Mouse (Mus musculus) cerebellum, adult 9-10 months (tissue): Measurements from ENCODE around the gene Baz2a.
"Not testable (repeated sequence)": the region's sequence is repeated elsewhere in the genome, so short reads cannot be mapped to it uniquely, and the experiment has no call there.

Source experiments
- DNase-seq: peaks from one replicate; pipeline ENCODE4 v3.0.0; 2022

The Baz2a gene

DNA sequence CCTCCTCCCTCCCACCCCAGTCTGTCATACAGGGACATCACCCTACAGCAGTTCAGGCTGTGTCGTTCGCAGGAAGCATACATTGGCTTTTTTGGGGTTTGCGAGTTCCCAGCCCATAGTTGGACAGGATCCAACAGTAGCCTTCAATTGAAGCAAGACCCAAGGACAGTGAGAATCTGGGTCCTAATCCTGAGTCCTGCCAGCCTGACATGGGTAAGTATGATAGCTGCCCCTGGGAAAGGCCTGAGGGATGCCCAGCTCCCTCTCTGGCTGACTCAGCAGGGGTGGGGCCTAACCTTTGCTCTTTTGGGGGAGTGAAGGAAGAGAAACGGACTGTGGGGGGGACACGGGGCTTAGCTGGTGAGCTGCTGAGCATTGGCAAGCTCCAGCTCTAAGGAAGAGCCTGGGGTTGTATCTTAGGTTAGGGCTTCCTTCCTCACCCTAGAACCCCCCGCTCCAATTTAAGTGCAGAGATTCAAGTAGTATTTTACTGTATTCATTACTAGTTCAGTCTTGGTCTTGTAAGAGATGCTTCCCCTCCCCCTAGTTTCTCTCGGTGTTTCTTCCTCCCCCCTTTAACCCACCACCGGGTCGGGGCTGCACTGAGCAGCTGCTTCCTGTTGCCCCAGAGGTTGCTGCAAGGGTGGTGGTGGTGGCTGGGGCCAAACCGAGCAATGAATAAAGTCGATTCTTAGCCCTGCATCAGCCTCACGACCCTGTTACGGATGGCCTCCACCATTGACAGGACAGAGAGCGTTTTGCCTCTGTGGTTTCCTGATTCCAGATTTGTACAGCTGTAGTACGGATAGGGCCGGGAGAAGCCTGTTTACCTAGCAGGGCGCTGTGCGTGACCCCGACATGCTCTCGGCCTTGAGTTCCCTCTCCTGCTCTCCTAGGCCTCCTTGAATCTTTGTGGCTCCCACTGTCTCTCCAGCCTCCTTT lies at the start of gene Baz2a:
Gene Baz2a (plus strand): TSS at position 14 of the 942 bp plus-strand sequence.
- peak; percentile 78 for DNase-seq

DNA sequence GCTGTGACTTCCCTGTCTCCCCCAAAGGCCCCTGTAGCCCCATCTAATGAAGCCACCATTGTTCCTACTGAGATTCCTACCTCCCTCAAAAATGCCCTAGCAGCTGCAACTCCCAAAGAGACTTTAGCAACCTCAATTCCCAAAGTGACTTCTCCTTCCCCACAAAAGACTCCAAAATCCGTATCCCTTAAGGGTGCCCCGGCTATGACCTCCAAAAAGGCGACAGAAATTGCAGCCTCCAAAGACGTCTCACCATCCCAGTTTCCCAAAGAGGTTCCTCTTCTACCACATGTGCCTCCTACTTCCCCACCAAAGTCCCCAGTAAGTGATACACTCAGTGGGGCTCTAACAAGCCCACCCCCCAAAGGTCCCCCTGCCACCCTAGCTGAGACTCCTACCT lies 49.7 kb upstream of the Baz2a start:
- DNase-seq = no peak

DNA sequence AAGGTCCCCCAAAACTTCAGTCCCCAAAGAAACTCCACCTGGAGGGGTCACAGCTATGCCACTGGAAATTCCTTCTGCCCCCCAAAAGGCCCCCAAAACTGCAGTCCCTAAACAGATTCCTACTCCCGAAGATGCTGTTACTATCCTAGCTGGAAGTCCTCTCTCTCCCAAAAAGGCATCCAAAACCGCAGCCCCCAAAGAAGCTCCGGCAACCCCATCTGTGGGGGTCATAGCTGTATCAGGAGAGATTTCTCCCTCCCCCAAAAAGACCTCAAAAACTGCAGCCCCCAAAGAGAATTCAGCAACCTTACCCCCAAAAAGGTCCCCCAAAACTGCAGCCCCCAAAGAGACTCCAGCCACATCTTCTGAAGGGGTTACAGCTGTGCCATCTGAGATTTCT lies 48.9 kb upstream of the Baz2a start:
- DNase-seq = no peak

DNA sequence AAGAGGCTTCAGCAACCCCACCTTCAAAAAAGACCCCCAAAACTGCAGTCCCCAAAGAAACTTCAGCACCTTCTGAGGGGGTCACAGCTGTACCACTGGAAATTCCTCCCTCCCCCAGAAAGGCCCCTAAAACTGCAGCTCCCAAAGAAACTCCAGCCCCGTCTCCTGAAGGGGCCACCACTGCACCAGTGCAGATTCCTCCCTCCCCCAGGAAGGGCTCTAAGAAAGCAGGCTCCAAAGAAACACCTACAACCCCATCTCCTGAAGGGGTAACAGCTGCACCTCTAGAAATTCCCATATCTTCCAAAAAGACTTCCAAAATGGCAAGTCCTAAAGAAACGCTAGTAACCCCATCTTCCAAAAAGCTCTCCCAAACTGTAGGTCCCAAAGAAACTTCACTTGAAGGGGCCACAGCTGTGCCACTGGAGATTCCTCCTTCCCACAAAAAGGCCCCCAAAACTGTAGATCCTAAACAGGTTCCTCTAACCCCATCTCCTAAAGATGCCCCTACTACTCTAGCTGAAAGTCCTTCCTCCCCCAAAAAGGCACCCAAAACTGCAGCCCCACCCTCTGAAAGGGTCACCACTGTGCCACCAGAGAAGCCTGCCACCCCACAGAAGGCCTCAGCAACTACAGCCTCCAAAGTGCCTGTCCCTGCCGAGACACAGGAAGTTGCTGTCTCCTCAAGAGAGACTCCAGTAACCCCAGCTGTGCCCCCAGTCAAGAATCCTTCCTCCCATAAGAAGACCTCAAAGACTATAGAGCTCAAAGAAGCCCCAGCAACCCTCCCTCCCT lies 48.1 kb upstream of the Baz2a start:
- DNase-seq = no peak

DNA sequence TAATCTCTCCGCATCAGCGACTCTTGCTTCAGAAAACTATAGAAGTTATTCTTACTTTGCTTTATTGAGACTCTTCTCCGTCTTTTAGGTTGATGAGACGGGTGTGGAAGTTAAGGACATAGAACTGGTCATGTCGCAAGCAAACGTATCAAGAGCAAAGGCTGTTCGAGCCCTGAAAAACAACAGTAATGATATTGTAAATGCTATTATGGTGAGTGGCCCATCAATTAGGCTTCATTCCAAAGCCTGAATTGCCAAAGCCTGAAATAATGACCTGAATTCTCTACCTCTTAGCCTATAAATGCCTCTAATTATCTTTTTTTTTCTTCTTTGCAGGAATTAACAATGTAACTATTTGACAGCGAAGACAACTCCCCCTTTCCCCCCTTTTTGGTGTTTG lies 43.2 kb upstream of the Baz2a start:
- no peak for DNase-seq

DNA sequence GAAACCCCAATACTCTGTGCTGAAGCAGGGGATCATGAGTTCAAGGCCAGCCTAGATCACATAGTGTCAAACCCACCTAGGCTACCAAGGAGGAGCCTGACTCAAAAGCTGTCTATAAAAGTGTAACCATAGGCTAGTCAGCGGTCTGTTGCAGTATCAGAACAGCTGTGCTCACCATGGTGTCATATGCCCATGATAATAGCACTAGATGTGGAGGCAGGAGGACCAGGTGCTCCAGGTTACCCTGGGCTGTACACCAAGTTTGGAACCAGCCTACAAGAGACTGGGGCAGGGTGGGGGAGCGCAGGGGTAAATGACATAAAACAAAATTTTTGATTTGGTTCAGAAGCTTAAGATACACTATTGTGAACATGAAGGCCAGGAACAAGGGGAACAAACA lies 41.6 kb upstream of the Baz2a start:
- no peak for DNase-seq

DNA sequence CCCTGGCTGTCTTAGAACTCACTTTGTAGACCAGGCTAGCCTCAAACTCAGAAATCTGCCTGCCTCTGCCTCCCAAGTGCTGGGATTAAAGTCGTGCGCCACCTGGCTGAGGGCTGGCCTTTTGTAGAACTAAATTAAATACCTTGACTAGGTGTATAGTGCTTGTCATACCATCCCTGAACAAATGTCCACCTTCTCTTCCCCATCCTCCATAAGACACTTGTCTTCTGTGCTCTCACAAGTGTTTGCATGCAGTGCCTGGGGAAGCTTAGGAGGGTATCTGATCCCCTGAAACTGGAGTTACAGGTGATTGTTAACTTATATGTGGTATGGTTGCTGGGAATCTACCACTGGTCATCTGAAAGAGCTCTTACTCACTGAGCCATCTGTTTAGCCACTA lies 41.0 kb upstream of the Baz2a start:
- no peak for DNase-seq

DNA sequence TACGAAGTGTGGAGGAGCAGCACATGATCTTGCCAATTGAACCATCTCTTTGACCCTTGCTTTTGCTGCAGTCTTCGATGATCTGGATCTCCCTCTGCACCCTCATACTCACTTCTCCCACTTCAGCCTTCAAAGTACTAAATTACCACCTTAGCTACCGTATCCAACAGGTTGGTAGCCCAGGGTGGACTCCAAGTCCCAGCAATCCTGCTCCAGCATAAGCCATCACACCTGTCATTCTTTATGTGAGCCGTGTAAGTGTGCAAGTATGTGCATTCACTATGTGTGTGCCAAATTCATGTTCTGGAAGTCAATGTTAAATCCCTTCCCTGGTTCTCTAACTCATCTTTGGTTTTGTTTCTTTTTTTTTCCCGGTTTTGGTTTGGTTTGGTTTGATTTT lies 39.8 kb upstream of the Baz2a start:
- DNase-seq = no peak

DNA sequence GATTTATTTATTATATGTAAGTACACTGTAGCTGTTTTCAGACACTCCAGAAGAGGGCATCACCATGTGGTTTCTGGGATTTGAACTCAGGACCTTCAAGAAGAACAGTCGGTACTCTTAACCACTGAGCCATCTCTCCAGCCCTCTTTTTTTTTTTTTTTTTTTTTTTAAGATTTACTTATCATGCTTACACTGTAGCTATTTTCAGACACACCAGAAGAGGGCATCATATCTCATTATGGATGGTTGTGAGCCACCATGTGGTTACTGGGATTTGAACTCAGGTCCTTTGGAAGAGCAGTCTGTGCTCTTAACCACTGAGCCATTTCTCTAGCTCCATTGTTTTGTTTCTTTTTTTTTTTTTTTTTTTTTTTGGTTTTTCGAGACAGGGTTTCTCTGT lies 39.2 kb upstream of the Baz2a start:
- not testable (repeated sequence) for DNase-seq

DNA sequence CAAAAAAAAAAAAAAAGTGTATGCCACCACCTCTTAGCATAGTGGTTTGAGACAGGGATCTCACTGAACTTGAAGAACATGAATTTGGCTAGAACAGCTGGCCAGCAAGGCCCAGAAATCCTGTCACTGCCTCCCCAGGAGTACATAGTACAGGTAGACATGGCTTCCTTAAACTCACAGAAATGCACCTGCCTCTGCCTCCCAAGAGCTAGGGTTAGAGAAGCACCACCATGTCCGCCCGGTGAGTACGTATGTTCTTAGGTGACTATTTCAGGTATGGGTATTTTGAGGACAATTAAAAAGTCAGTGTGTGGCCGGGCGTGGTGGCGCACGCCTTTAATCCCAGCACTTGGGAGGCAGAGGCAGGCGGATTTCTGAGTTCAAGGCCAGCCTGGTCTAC lies 38.4 kb upstream of the Baz2a start:
- DNase-seq = no peak

DNA sequence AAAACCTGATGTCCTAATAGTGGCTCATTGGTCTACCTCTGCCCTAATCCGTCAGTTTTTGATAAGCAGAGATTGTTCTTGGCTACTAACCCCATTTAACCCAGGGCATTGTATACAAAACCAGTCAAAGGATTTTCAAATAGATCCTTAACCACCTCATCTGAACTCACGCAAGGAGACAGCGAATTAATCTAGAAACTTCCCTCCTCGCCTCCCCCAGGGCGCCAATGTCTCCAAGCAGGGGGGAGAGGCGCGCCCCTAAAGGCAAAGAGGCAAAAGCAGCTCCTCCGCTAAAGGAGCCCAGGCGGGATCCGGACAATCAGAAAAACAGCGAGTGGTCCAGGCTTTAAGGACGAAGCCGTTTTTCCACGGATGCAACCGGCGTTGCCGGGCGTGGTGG lies 33.2 kb upstream of the Baz2a start:
- no peak for DNase-seq

DNA sequence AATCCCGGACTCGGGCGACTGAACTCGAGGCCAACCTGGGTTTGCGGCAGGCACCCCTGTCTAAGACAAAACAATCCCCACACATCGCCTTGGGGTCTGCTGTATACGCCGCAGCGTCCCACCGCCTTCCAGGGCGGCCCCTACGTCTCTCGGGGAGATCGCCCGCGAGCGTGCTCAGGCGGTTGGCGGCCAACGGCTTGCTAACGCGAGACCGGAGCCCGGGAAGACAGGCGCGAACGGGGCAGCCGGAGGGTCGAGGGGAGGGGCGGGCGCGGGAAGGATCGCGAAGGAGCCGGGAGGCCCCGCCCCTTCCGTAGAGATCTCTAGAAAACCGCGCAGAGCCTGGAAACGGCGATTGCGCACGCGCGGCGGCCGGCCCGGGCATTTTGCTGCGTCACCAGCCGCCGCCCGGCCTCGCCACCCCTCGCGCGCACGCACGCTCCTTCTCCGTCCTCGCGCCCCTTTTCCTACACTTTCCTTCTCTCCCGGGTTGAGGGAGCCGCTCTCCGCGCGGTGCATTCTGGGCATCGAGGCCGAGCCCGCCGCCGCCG lies 32.7 kb upstream of the Baz2a start, which contains the start of gene Ptges3:
Gene Ptges3 (plus strand): TSS at position 354 of the 551 bp plus-strand sequence.
- peak; percentile 97 for DNase-seq

DNA sequence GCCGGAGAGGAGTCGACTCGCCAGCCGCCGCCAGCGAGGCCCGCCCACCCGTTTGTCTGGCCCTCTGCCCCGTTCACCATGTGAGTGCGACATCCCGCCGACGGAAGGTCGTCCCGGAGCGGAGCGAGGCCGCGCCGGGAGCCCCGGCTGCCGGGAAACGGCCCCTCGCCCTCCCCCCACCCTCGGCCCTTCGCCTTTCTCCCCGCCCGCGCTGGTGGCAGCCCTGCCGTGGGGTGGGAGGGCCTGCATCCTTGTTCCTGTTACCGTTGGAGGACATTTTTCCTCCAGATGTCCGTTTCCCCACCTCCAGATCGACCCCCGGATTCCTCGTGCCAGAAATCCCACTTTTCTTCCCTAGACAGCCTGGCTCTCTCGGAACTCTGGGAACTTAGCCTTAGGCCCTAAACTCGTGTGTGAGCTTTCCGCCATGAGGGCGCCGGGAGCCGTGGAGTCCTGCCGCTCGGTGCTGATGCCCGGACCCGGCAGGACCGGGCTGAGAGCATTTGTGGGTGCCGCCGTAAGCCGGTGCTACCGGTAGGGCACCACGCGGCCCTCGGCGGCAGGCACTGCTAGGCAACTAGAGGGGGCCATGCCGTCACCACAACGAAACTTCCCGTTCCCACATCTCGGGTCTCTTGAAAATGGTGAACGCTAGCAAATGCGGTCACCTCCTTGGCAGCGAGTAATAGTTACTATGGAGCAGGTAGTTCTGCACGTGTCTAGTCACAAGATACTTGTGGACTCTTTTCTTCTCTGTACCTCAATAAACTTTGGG lies 32.0 kb upstream of the Baz2a start:
- DNase-seq = no peak

DNA sequence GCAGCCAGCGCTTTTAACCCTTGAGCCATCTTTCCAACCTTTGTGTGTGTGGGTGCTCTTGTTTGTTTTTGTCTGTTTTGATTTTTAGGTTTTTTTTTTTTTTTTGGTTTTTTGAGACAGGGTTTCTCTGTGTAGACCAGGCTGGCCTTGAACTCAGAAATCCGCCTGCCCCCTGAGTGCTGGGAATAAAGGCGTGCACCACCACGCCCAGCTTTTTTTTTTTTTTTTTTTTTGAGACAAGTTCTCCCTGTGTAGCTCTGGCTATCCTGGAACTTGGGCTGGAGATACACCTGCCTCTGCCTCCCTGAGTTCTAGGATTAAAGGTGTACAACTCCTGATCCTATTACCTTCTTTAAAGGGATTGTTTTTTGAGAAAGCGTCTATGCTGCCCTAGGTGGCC lies 30.3 kb upstream of the Baz2a start:
- DNase-seq = no peak

DNA sequence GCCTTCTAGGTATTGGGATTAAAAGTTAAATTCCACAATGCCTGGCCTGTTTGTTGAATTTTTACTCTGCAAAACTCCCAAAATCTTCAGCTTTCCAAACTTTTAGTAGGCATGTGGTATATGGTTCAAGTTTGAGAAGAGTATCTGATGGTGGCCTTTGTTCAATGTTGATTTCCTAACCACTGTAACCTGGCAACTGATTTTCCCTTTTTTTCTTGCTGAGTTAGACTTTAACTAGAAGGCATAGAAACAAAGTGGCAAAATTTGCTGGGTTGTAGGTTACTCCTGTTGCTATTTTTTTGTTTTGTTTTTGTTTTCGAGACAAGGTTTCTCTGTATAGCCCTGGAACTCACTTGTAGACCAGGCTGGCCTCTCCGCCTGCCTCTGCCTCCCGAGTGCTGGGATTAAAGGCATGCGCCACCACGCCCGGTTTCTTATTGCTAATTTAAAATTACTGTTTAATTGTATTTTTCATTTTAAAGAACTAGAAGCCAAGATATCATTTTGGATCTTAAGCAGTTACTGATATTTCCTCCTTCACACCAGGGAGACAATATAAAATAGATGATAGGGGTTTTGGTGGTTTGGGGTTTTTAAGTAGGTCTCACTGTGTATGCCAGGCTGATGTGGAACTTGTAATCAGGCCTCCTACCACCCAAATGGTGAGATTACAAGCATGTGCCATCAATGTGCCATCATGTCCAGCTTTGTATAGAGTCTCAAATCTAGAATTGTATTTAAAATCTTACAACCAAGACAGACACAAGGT lies 29.0 kb upstream of the Baz2a start:
- DNase-seq = no peak

DNA sequence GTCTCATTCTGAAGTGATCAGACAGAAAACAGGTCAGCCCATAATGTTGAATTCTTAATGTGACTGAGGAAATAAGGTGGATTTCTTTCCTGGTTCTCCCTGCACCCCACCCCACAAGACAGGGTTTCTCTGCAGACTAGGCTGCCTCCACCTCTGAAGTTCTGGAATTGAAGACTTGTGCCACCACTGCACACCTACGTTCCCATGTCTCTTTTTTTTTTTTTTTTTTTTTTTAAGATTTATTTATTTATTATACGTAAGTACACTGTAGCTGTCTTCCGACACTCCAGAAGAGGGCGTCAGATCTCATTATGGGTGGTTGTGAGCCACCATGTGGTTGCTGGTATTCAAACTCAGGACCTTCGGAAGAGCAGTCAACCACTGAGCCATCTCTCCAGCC lies 25.3 kb upstream of the Baz2a start:
- DNase-seq = no peak

DNA sequence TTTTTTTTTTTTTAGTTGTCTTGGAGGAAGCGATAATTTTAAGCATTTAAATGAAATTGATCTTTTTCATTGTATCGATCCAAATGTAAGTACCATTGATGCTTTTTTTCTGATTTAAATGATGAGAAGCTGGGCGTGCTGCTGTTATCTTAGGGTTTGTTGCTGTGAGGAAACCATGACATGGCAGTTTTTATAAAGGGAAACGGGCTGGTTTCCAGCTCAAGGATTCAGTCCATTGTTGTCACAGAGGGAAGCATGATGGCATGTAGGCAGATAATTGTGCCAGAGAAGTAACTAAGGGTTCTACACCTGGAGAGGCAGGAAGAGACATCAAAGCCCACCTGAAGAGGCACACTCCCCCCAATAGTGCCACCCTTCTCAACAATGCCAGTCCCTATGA lies 22.2 kb upstream of the Baz2a start:
- DNase-seq = no peak

DNA sequence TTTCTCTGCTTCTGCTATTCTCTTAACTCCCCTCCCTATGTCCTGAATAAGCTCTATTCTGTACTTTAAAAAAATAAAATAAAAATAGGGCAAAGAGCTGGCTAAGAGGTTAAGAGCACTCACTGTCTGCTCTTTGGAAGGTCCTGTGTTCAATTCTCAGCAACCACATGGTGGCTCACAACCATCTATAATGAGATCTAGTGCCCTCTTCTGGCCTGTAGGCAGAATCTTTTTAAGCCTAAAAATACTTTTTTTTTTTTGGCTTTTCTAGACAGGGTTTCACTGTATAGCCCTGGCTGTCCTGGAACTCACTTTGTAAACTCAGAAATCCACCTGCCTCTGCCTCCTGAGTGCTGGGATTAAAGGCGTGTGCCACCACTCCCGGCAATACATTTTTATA lies 20.9 kb upstream of the Baz2a start:
- DNase-seq = not testable (repeated sequence)

DNA sequence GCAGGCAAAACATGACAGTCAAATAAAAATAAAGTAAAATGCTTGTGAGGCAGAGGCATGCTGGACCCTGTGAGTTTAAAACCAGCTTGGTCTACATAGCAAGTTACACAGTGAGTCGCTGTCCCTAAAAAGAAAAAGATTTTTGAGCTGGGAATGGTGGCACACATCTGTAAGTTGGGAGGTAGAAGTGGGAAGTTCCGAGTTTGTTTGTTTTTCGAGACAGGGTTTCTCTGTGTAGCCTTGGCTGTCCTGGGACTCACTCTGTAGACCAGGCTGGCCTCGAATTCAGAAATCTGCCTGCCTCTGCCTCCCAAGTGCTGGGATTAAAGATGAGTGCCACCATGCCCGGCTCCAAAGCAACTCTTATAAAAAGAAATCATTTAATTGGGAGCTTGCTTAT lies 13.1 kb upstream of the Baz2a start:
- DNase-seq = not testable (repeated sequence)

DNA sequence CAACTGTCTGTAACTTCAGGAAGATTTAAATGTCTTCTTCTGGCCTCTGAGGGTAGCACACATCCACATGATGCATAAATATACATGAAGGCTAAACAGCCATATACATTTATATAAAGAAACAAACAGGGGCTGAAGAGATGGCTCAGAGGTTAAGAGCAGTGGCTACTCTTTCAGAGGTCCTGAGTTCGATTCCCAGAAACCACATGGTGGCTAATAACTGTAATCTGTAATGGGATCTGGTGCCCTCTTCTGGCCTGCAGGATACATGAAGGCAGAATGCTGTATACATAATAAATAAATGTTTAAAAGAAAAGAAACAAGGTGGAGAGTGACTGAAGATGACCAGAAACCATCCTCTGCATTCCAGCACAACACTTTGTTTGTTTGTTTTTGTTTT lies 10.9 kb upstream of the Baz2a start:
- no peak for DNase-seq

DNA sequence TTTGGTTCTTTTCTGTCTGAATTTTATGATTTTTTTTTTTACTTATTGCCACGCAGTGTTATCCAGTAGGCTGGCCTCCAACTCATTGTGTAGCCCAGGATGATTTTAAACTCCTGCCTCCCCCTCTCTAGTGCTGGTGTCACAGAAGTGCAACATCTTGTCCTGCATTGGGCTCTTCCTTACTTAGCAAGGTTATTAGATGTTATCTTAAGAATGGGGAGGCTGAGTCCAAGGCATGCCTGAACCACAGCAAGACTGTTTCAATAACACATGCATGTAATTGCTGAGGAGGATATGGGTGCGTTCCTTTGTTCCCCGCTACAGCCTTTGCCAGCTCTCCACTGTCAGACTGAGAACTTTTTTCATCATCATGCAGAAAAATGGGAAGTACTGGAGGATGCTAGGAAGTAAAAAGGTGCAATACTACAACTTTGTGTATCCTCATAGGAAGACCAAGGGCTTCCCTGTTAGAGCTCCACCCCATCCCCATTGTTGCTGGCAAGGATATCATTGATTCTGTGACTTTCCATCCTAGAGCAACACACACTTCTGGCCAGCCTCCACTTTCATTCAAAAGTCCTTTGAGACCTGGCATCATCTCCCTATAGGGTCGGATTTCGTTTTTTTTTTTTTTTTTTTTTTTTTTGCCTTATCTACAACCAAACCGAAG lies 9.4 kb upstream of the Baz2a start:
- DNase-seq = peak; percentile 61

DNA sequence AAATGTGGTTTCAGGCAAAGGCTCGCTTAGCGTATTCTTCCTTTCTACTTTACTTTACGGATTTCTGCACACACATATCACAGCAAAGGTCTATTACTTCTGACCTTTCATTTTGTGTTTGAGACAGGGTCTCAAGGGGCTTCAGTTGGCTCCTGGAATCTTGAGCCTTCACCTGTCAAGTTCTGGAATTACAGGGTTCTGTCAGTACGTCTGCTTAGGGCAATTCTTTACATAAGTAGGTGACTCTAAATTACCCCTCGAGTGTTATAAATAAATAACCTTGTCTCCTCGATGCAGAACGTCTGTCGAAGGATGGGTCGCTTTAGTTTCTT lies 8.9 kb upstream of the Baz2a start:
- no peak for DNase-seq
